ENCODE assay signal across 21 mouse cellular contexts in the genomic region with DNA sequence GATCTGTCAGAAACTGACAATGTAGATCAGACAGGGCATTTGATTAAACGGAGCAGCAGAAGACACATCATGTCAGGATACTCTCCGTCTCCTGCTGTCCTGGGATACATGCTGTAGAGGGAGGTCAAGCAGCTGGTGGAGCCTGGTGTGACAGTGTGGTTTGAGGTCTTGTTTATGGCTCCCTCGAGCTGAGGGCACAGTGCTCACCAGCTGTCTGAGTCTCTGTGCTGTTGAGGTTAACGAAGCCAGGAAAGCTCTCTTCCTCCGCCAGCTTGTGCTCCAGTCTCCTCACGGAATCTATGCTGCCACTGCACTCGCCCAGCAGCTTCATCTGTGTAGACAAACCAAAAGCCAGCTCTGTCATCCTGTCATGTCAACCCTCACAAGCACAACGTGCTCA. TPM values are rescaled to one million over a fixed set of nuclear protein-coding genes. Genes with fewer than 3 reads are reported as not detected.
DNase-seq lines count a peak whose midpoint lies in the region; ATAC-seq and TF ChIP-seq lines count a peak whose summit lies in the region.
"Had no signal": no experiment of that assay in that cellular context is flagged by ENCODE, and none has a peak within 500 bp of the region (broad histone marks: within the 10 kb centered on the region; RNA-seq: fewer than 3 reads in every experiment).

No protein-coding gene starts in this region.

- peaks cover 13% of the 10 kb centered on the region for H3K36me3 ChIP-seq in forebrain, postnatal 0 days (ENCODE audit: insufficient read depth)
- H3K36me3 ChIP-seq in forebrain, embryonic 13.5 days (ENCODE audit: poor library complexity, severe bottlenecking), result no peaks in the 10 kb centered on the region
- 0 out of 2 replicates have a peak, but pooled peaks cover 12% of the 10 kb centered on the region for H3K36me3 ChIP-seq in kidney, postnatal 0 days (ENCODE audit: insufficient read depth, low read length)
- no peaks in the 10 kb centered on the region for H3K36me3 ChIP-seq in midbrain, embryonic 11.5 days (ENCODE audit: control insufficient read depth, insufficient read depth, low read length)
- H3K36me3 ChIP-seq in midbrain, embryonic 16.5 days (ENCODE audit: control insufficient read depth, insufficient read depth, low read length), result peaks cover 38% of the 10 kb centered on the region
- H3K36me3 ChIP-seq: embryonic facial prominence, embryonic 10.5 days had no signal

- no peaks in the 10 kb centered on the region for H3K4me1 ChIP-seq in forebrain, postnatal 0 days (ENCODE audit: insufficient read depth)
- no peaks in the 10 kb centered on the region for H3K4me1 ChIP-seq in forebrain, embryonic 13.5 days
- no peaks in the 10 kb centered on the region for H3K4me1 ChIP-seq in kidney, postnatal 0 days (replicated peaks; ENCODE audit: insufficient read depth, low read length)
- no peaks in the 10 kb centered on the region for H3K4me1 ChIP-seq in midbrain, embryonic 11.5 days (ENCODE audit: control insufficient read depth, insufficient read depth, low read length)
- H3K4me1 ChIP-seq in midbrain, embryonic 16.5 days (ENCODE audit: control insufficient read depth, insufficient read depth, low read length), result no peaks in the 10 kb centered on the region
- H3K4me1 ChIP-seq: embryonic facial prominence, embryonic 10.5 days; heart, embryonic 13.5 days had no signal

- H3K4me3 ChIP-seq in forebrain, postnatal 0 days (ENCODE audit: low read depth, low read length), result no peak overlapping the region
- no peak overlapping the region for H3K4me3 ChIP-seq in forebrain, embryonic 13.5 days
- no peak overlapping the region for H3K4me3 ChIP-seq in kidney, postnatal 0 days (replicated peaks; ENCODE audit: low read depth, low read length)
- no peak overlapping the region for H3K4me3 ChIP-seq in midbrain, embryonic 11.5 days (ENCODE audit: low read depth, low read length)
- H3K4me3 ChIP-seq in midbrain, embryonic 16.5 days (ENCODE audit: low read depth, low read length), result no peak overlapping the region
- H3K4me3 ChIP-seq: embryonic facial prominence, embryonic 10.5 days; heart, embryonic 13.5 days had no signal

- ATAC-seq in forebrain, postnatal 0 days, result peak; percentile 27; the same call in 1 of the 2 replicates
- no peak for ATAC-seq in forebrain, embryonic 13.5 days
- no peak for ATAC-seq in kidney, postnatal 0 days (replicated peaks; ENCODE audit: low FRiP score, low read depth)
- ATAC-seq in midbrain, embryonic 11.5 days (ENCODE audit: low FRiP score), result no peak
- ATAC-seq in midbrain, embryonic 16.5 days, result no peak
- ATAC-seq: CD4-positive, CD25-positive, alpha-beta regulatory T cell, adult 4 months; forebrain, embryonic 14.5 days; hindbrain, postnatal 0 days had no signal

- H3K9ac ChIP-seq in forebrain, postnatal 0 days, result no peak overlapping the region
- H3K9ac ChIP-seq in forebrain, embryonic 13.5 days, result no peak overlapping the region
- no peak overlapping the region for H3K9ac ChIP-seq in kidney, postnatal 0 days (ENCODE audit: low read depth, low read length)
- no peak overlapping the region for H3K9ac ChIP-seq in midbrain, embryonic 11.5 days (ENCODE audit: low read length)
- no peak overlapping the region for H3K9ac ChIP-seq in midbrain, embryonic 16.5 days (ENCODE audit: low read depth, low read length)
- H3K9ac ChIP-seq: heart, embryonic 13.5 days had no signal

- no peak overlapping the region for H3K27ac ChIP-seq in forebrain, postnatal 0 days (ENCODE audit: low read depth, low read length)
- H3K27ac ChIP-seq in forebrain, embryonic 13.5 days, result no peak overlapping the region
- no peak overlapping the region for H3K27ac ChIP-seq in kidney, postnatal 0 days
- H3K27ac ChIP-seq in midbrain, embryonic 11.5 days (ENCODE audit: low read depth, low read length), result no peak overlapping the region
- H3K27ac ChIP-seq in midbrain, embryonic 16.5 days (ENCODE audit: low read length), result no peak overlapping the region
- H3K27ac ChIP-seq: embryonic facial prominence, embryonic 10.5 days; heart, embryonic 13.5 days; hindbrain, postnatal 0 days had no signal

- no peak for TF ChIP-seq CTCF in forebrain, postnatal 0 days (IDR thresholded peaks at IDR 0.05; ENCODE audit: low read depth)
- TF ChIP-seq CTCF in kidney, postnatal 0 days (IDR thresholded peaks at IDR 0.05; ENCODE audit: low read depth), result no peak

- DNase-seq in forebrain, postnatal 0 days, result no peak
- DNase-seq in kidney, postnatal 0 days (ENCODE audit: low spot score), result peak; percentile 21
- DNase-seq in kidney, adult 9 months, result no peak
- DNase-seq in midbrain, embryonic 11.5 days (ENCODE audit: low spot score, missing footprints), result peak; percentile 21
- DNase-seq in spleen, adult 18-20 months, result no peak
- DNase-seq: adrenal gland, adult 8-10 months; adrenal gland, postnatal 36 days; B cell, adult 2 months; cerebellum, adult 2 months; cerebellum, postnatal 10 days; gastrocnemius, postnatal 14 days; heart, postnatal 36 days had no signal

- no peaks in the 10 kb centered on the region for H3K9me3 ChIP-seq in forebrain, postnatal 0 days (ENCODE audit: low read length)
- H3K9me3 ChIP-seq in forebrain, embryonic 13.5 days (replicated peaks), result no peaks in the 10 kb centered on the region
- no peaks in the 10 kb centered on the region for H3K9me3 ChIP-seq in kidney, postnatal 0 days (replicated peaks; ENCODE audit: low read length)
- H3K9me3 ChIP-seq in midbrain, embryonic 11.5 days (ENCODE audit: control insufficient read depth, low read length), result no peaks in the 10 kb centered on the region
- H3K9me3 ChIP-seq in midbrain, embryonic 16.5 days (replicated peaks; ENCODE audit: control insufficient read depth, low read length, poor library complexity, severe bottlenecking), result no peaks in the 10 kb centered on the region
- H3K9me3 ChIP-seq: embryonic facial prominence, embryonic 10.5 days; G1E; heart, embryonic 13.5 days had no signal

- no peak overlapping the region for H3K4me2 ChIP-seq in forebrain, postnatal 0 days (ENCODE audit: low read depth)
- H3K4me2 ChIP-seq in forebrain, embryonic 13.5 days, result no peak overlapping the region
- no peak overlapping the region for H3K4me2 ChIP-seq in kidney, postnatal 0 days (ENCODE audit: low read length)
- no peak overlapping the region for H3K4me2 ChIP-seq in midbrain, embryonic 11.5 days
- H3K4me2 ChIP-seq in midbrain, embryonic 16.5 days (ENCODE audit: low read length), result no peak overlapping the region
- H3K4me2 ChIP-seq: heart, embryonic 13.5 days had no signal

- WGBS in forebrain, postnatal 0 days, result 77% methylated on average over 8 of the region's 8 CpGs
- 83% methylated on average over 8 of the region's 8 CpGs for WGBS in forebrain, embryonic 13.5 days
- 45% methylated on average over 8 of the region's 8 CpGs for WGBS in kidney, postnatal 0 days
- 82% methylated on average over 8 of the region's 8 CpGs for WGBS in midbrain, embryonic 11.5 days
- 79% methylated on average over 8 of the region's 8 CpGs for WGBS in midbrain, embryonic 16.5 days

- H3K27me3 ChIP-seq in forebrain, postnatal 0 days (ENCODE audit: insufficient read depth, low read length), result no peaks in the 10 kb centered on the region
- H3K27me3 ChIP-seq in forebrain, embryonic 13.5 days, result peaks cover 9% of the 10 kb centered on the region; the same call in 1 of the 2 replicates
- H3K27me3 ChIP-seq in kidney, postnatal 0 days (ENCODE audit: insufficient read depth, low read length), result no peaks in the 10 kb centered on the region
- H3K27me3 ChIP-seq in midbrain, embryonic 11.5 days (ENCODE audit: control insufficient read depth, insufficient read depth, low read length), result no peaks in the 10 kb centered on the region
- no peaks in the 10 kb centered on the region for H3K27me3 ChIP-seq in midbrain, embryonic 16.5 days (ENCODE audit: control insufficient read depth, insufficient read depth, low read depth, low read length)
- H3K27me3 ChIP-seq: heart, embryonic 13.5 days had no signal

RNA-seq across cellular contexts. Expression of gene Gm10097, which starts 27.7 kb away (rescaled TPM):
- total RNA-seq in forebrain, postnatal 0 days (2014; rRNA removed), result 0.10 TPM in 1 of 2 replicates, not detected in the other
- polyA plus RNA-seq in forebrain, postnatal 0 days (2015; fragmentation: Nextera tagmentation; extraction: Ambion mirVana), result not detected in 2 replicates
- polyA plus RNA-seq in forebrain, embryonic 13.5 days (2015; fragmentation: Nextera tagmentation; extraction: Ambion mirVana), result 0.06 and 0.08 TPM in 2 replicates
- polyA plus RNA-seq in kidney, postnatal 0 days (2015; fragmentation: Nextera tagmentation; extraction: Ambion mirVana), result 0.06 TPM in 1 of 2 replicates, not detected in the other
- 0.06 TPM in 1 of 2 replicates, not detected in the other for polyA plus RNA-seq in midbrain, embryonic 11.5 days (2014; fragmentation: Nextera tagmentation; extraction: Ambion mirVana)
- 0.19 TPM in 2 replicates for polyA plus RNA-seq in midbrain, embryonic 16.5 days (2015; fragmentation: Nextera tagmentation; extraction: Ambion mirVana)
- total RNA-seq: adrenal gland, adult 8-10 months; adrenal gland, postnatal 36 days; hindbrain, postnatal 0 days had no signal
- polyA plus RNA-seq: cerebellum, adult 2 months; forebrain, embryonic 14.5 days; G1E; gonadal fat pad, adult 2 months had no signal

Comparison
In these comparisons a context has a peak if more than half of its experiments do, and no peak if none do; other contexts are left out.
1. DNase-seq: peak in kidney, postnatal 0 days (single experiment) and midbrain, embryonic 11.5 days (single experiment); none in forebrain, postnatal 0 days (single experiment), kidney, adult 9 months (single experiment) and spleen, adult 18-20 months (0 of 2).